ENCODE assay signal across 8 mouse cellular contexts in the genomic region with DNA sequence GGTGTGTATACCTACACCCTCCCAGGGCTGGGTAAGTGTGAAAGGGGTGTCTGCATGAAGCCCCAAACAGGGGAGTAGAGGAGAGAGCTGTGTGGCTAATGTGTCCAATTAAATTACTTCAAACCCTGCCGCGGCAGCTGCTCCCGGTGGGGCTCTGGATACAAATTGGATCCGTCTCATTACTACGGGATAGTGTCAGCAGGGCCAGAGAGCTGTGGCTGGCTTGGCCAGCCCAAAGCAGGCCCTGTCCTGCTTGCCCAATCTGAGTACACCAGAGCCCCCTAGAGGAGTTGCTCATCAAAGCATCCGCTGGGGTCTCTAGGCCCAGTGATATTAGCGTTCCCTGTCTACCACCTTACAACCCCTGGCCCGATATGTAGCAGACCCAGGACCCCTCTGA. TPM values are rescaled to one million over a fixed set of nuclear protein-coding genes. Genes with fewer than 3 reads are reported as not detected.
DNase-seq lines count a peak whose midpoint lies in the region; ATAC-seq lines count a peak whose summit lies in the region.
"Had no signal": no experiment of that assay in that cellular context is flagged by ENCODE, and none has a peak within 500 bp of the region (broad histone marks: within the 10 kb centered on the region; RNA-seq: fewer than 3 reads in every experiment).

No protein-coding gene starts in this region.

- H3K4me2 ChIP-seq in lung, embryonic 15.5 days: no peak overlapping the region

- no peak overlapping the region for H3K27ac ChIP-seq in lung, embryonic 15.5 days
- no peak overlapping the region for H3K27ac ChIP-seq in limb, embryonic 10.5 days

- peaks cover 3% of the 10 kb centered on the region; the same call in 1 of the 2 replicates for H3K4me1 ChIP-seq in lung, embryonic 15.5 days
- H3K4me1 ChIP-seq in limb, embryonic 10.5 days: peaks cover 10% of the 10 kb centered on the region

- no peaks in the 10 kb centered on the region for H3K36me3 ChIP-seq in lung, embryonic 15.5 days
- no peaks in the 10 kb centered on the region for H3K36me3 ChIP-seq in limb, embryonic 10.5 days

- peaks cover 10% of the 10 kb centered on the region for H3K27me3 ChIP-seq in lung, embryonic 15.5 days
- peaks cover 33% of the 10 kb centered on the region for H3K27me3 ChIP-seq in limb, embryonic 10.5 days (ENCODE audit: low read depth, poor library complexity, severe bottlenecking)

- DNase-seq in lung, adult 18-20 months: no peak
- DNase-seq in embryo, embryonic 10.5 days (ENCODE audit: low spot score): peak; percentile 75
- DNase-seq in limb, embryonic 10.5 days (ENCODE audit: low spot score): peak; percentile 41
- DNase-seq in spleen, adult 18-20 months: no peak
- DNase-seq in heart, adult 9 months (ENCODE audit: low spot score in 2 of 2): no peak
- no peak for DNase-seq in thymus, postnatal 0 days (ENCODE audit: low spot score)

- 23% methylated on average over 8 of the region's 8 CpGs for WGBS in lung, embryonic 15.5 days
- WGBS in limb, embryonic 10.5 days: 17% methylated on average over 8 of the region's 8 CpGs

- H3K4me3 ChIP-seq in lung, embryonic 15.5 days: no peak overlapping the region
- H3K4me3 ChIP-seq in limb, embryonic 10.5 days: no peak overlapping the region
- H3K4me3 ChIP-seq: myocyte had no signal

- peak; percentile 44; the same call in 1 of the 2 replicates for ATAC-seq in lung, embryonic 15.5 days (ENCODE audit: borderline replicate concordance, extremely low read depth, low FRiP score, low TSS enrichment)

- H3K9me3 ChIP-seq in lung, embryonic 15.5 days: no peaks in the 10 kb centered on the region
- H3K9me3 ChIP-seq in limb, embryonic 10.5 days (replicated peaks): no peaks in the 10 kb centered on the region

- H3K9ac ChIP-seq in lung, embryonic 15.5 days: no peak overlapping the region

RNA-seq across cellular contexts. Expression of a gene that starts 6.3 kb away (rescaled TPM):
- polyA plus RNA-seq in lung, embryonic 15.5 days (2015; fragmentation: Nextera tagmentation; extraction: Ambion mirVana): 2.1 TPM in 2 replicates
- polyA plus RNA-seq in limb, embryonic 10.5 days (2016; fragmentation: Nextera tagmentation; extraction: Ambion mirVana): 0.33 and 0.41 TPM in 2 replicates
- 0.23 and 0.60 TPM in 2 replicates for polyA plus RNA-seq in thymus, postnatal 0 days (2015; fragmentation: Nextera tagmentation; extraction: Ambion mirVana)

Comparison
In these comparisons a context has a peak if more than half of its experiments do, and no peak if none do; other contexts are left out.
1. DNase-seq: peak in embryo, embryonic 10.5 days (single experiment) and limb, embryonic 10.5 days (single experiment); none in lung, adult 18-20 months (0 of 2), spleen, adult 18-20 months (0 of 2), heart, adult 9 months (0 of 2) and thymus, postnatal 0 days (single experiment).